Mouse (Mus musculus): ENCODE measurements around the gene Nat8f2. TPM values are rescaled to one million over a fixed set of nuclear protein-coding genes. Genes with fewer than 3 reads are reported as not detected.
"Not testable (repeated sequence)": the region's sequence is repeated elsewhere in the genome, so short reads cannot be mapped to it uniquely, and the experiment has no call there.

Nat8f2 gene
- polyA plus RNA-seq, 1 experiment = 0.02 TPM

DNA sequence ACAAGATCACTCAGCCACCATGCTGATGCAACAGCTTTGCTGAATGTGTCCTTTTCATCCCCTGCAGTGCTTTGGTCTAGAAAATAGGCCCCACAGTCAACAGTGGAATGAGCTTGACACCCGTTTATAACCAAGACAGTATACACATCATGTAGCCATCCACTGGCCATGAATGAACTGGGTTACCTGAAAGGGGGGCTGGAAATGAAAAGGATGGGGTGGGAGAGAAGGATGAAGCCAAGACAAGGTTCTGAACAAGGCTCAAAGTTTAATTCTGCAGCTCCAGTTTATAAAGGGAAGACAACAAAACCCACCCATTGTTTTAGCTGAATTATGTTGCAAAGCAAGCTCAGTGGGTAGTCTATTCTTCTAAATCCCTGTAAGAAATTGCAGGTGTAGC is 15.4 kb upstream of the Nat8f2 start:
- Histone ChIP-seq H3K4me1 (ENCODE audit: control insufficient read depth, insufficient read depth, insufficient read length) (no peaks in the 10 kb centered on the region), H3K27ac (ENCODE audit: insufficient read depth, low read length) (no peak overlapping the region), H3K27me3 (ENCODE audit: control insufficient read depth, insufficient read depth, low read length) (no peaks in the 10 kb centered on the region), H3K4me3 (ENCODE audit: extremely low read depth, insufficient read depth, insufficient read length) (no peak overlapping the region), H3K36me3 (ENCODE audit: control insufficient read depth, insufficient read depth, low read length) (no peaks in the 10 kb centered on the region)
- DNase-seq (ENCODE audit: low read depth in 1 of 2, low spot score in 2 of 2) = no peak
- 85% methylated on average over 1 of the region's 1 CpGs for WGBS
- TF ChIP-seq CTCF (IDR thresholded peaks at IDR 0.05; ENCODE audit: extremely low read depth, insufficient read depth, insufficient read length, insufficient replicate concordance) (no peak), POLR2A (IDR thresholded peaks at IDR 0.05; ENCODE audit: low read depth, low read length) (no peak)

DNA sequence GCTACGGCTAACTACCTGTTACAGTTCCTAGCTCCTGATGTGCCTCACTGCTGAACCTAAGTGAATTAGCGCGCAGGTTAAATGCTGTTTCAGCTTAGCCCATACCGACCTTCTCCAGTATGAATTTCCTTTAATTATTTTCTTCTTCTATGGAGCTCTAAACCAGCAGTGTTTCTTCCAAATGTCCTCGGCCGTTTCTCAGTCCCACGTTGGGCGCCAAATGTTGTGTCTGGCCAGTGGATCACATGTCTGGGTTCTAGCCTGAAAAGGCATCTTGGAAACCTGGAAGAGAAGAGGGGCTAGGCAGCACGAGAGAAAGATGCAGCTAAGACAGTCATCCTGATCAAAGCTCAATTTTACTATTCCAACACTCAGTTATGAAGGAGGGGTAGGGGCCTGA is 14.3 kb upstream of the Nat8f2 start:
- H3K27ac ChIP-seq (ENCODE audit: insufficient read depth, low read length); H3K36me3 ChIP-seq (ENCODE audit: control insufficient read depth, insufficient read depth, low read length); DNase-seq (ENCODE audit: low read depth in 1 of 2, low spot score in 2 of 2); H3K4me1 ChIP-seq (ENCODE audit: control insufficient read depth, insufficient read depth, insufficient read length); H3K4me3 ChIP-seq (ENCODE audit: extremely low read depth, insufficient read depth, insufficient read length); H3K27me3 ChIP-seq (ENCODE audit: control insufficient read depth, insufficient read depth, low read length): not testable (repeated sequence)
- WGBS = 89% methylated on average over 9 of the region's 9 CpGs

DNA sequence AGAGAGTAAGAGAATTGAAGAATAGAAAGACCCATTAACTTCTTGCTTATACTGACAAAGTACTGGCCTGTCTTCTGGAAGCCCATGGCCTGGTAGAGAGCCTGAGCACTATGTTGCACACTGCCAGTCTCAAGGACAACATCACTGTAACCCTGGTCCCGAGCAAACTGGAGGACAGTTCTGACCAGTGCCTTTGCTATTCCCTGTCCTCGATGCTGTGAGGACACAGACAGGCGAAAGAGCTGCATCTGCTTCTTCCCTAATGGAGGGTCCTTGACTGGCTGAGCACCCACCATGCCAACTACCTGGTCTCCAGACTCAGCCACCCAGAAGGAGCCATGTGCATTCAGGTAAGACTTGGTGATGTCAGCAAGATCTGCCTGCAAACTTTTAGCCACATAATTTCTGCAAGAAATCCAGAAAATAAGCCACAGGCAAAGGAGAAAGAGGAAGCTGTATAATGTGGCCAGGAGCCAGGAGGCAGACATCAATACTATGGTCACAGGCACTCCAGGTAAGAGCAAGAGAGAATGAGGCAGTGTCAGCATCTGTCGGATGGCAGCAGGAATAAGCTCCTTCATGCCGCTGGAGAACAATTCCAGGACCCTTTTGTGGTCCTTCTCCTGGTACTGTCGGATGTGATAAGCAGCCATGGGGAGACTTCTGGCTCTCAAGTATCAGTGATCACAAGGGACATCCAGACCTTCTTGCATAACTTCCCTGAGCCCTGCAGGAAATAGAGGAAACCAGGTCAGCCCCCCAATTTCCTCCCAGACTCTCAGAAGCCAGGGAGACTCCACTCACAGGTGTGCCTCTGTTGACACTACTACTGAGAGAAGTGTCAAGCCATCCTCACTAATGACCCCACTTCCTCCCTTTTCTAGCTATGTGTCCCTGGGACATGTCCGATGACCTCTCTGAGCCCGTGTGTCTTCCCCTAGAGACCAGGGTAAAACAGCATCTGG is 950 bp downstream of the Nat8f2 start:
- Histone ChIP-seq H3K27me3 (ENCODE audit: control insufficient read depth, insufficient read depth, low read length) (no peaks in the 10 kb centered on the region), H3K4me3 (ENCODE audit: extremely low read depth, insufficient read depth, insufficient read length) (no peak overlapping the region), H3K27ac (ENCODE audit: insufficient read depth, low read length) (no peak overlapping the region), H3K4me1 (ENCODE audit: control insufficient read depth, insufficient read depth, insufficient read length) (no peaks in the 10 kb centered on the region), H3K36me3 (ENCODE audit: control insufficient read depth, insufficient read depth, low read length) (no peaks in the 10 kb centered on the region)
- no peak for TF ChIP-seq CTCF (IDR thresholded peaks at IDR 0.05; ENCODE audit: extremely low read depth, insufficient read depth, insufficient read length, insufficient replicate concordance)
- TF ChIP-seq POLR2A (IDR thresholded peaks at IDR 0.05; ENCODE audit: low read depth, low read length) = no peak
- no peak for DNase-seq (ENCODE audit: low read depth in 1 of 2, low spot score in 2 of 2)
- 44% methylated on average over 8 of the region's 8 CpGs for WGBS

DNA sequence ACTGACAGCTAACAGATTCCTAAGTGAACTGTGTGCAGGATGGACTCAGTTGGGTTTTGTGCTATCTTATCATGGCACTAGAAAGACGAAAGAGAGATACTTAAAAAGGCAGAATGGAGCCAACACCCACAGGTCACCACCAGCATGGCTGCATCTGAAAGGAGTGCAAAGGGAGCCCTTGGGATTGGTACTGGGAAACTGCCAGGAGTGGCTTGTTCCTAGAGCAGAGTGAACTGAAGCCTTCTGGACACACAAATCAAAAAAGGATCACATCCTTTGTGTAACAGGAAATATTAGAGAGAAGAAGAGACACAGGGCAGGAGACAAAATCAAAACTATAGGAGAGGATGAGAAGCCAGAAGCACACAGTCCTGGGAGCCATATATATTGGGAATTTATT is 2.0 kb downstream of the Nat8f2 start:
- not testable (repeated sequence) for H3K27ac ChIP-seq (ENCODE audit: insufficient read depth, low read length); H3K27me3 ChIP-seq (ENCODE audit: control insufficient read depth, insufficient read depth, low read length); DNase-seq (ENCODE audit: low read depth in 1 of 2, low spot score in 2 of 2); H3K36me3 ChIP-seq (ENCODE audit: control insufficient read depth, insufficient read depth, low read length); H3K4me3 ChIP-seq (ENCODE audit: extremely low read depth, insufficient read depth, insufficient read length); H3K4me1 ChIP-seq (ENCODE audit: control insufficient read depth, insufficient read depth, insufficient read length)
- 71% methylated on average over 1 of the region's 1 CpGs for WGBS

DNA sequence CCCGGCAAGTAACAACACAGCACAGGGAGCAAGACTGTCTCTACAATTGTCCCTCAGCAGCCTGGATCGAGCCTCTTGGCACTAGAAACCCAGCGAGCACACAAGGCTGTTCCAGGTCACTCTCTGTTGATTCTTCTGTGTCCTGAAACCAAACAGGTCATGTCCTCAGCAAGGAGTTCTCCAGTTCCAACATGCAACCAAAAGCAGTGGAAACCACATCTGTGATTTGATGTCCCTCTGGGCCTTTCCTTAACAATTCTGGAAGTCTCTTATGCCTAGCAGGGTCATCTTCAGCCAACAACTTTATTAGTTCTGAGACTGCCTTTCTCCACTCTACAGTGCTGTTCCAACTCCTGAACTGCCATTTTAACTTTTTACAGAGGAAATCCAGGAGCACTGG is 2.8 kb downstream of the Nat8f2 start:
- 92% methylated on average over 3 of the region's 3 CpGs for WGBS
- H3K4me3 ChIP-seq (ENCODE audit: extremely low read depth, insufficient read depth, insufficient read length); H3K4me1 ChIP-seq (ENCODE audit: control insufficient read depth, insufficient read depth, insufficient read length); H3K27ac ChIP-seq (ENCODE audit: insufficient read depth, low read length); H3K36me3 ChIP-seq (ENCODE audit: control insufficient read depth, insufficient read depth, low read length); H3K27me3 ChIP-seq (ENCODE audit: control insufficient read depth, insufficient read depth, low read length); DNase-seq (ENCODE audit: low read depth in 1 of 2, low spot score in 2 of 2): not testable (repeated sequence)

DNA sequence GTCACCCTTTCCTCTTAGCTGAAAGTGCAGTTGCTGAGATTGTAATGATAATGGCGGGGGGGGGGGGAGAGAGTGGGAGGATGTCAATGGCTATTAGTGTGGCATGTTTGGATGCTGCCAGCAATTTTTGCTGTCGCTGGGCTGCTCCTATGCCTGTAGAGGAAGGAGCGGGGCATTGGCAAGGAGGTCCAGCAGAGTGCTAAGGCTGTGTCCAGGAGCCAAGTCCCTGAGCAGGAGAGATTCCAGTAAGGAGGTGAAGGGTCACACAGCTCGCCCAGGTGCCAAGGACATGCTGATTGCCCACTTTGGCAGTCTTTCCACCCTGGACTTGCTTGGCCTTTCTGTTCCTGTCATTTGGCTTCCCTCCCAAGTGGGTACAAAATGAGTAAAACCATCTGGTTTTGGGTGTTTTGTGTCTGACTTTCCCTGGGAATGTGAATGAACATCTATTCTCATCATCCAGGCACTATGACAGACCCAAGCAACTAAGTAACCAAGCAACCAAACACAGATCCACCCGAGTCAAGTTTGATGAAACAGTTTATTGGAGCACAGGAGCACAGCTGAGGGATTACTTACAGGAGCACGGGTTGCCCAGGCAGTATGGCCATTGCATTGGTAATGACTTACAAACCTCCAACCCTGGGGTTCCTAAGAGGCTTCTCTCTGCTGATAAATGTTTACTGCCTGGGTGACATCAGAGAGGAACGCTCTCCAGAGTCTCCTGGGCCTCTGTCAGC is 3.9 kb downstream of the Nat8f2 start:
- not testable (repeated sequence) for H3K4me3 ChIP-seq (ENCODE audit: extremely low read depth, insufficient read depth, insufficient read length); H3K27me3 ChIP-seq (ENCODE audit: control insufficient read depth, insufficient read depth, low read length); DNase-seq (ENCODE audit: low read depth in 1 of 2, low spot score in 2 of 2); H3K4me1 ChIP-seq (ENCODE audit: control insufficient read depth, insufficient read depth, insufficient read length); H3K36me3 ChIP-seq (ENCODE audit: control insufficient read depth, insufficient read depth, low read length); H3K27ac ChIP-seq (ENCODE audit: insufficient read depth, low read length)
- 76% methylated on average over 6 of the region's 7 CpGs for WGBS

DNA sequence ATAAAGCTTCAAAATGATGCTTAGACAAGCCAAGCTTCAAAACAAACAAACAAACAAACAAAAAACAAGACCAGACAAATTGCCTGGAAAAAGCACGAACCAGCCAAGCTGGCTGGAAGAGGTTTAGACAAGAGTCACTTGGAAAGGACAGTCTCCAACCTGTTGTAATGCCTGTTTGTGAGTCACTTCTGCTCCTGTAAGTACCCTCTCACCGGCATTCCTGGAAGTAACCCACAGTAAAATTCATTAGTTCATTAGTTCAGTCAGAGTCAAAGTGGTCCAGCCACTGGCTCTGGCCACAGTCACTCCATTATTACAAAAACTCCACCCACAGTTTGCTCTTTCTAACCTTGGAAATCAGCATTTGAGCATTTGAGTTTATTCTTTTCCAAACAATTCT is 5.1 kb downstream of the Nat8f2 start:
- H3K27ac ChIP-seq (ENCODE audit: insufficient read depth, low read length) = no peak overlapping the region
- DNase-seq (ENCODE audit: low read depth in 1 of 2, low spot score in 2 of 2) = no peak
- no peak for TF ChIP-seq POLR2A (IDR thresholded peaks at IDR 0.05; ENCODE audit: low read depth, low read length)
- TF ChIP-seq CTCF (IDR thresholded peaks at IDR 0.05; ENCODE audit: extremely low read depth, insufficient read depth, insufficient read length, insufficient replicate concordance) = no peak

More for the DNA sequence above, 5.1 kb downstream of the Nat8f2 start:
- Histone ChIP-seq H3K4me1 (ENCODE audit: control insufficient read depth, insufficient read depth, insufficient read length) (no peaks in the 10 kb centered on the region), H3K27me3 (ENCODE audit: control insufficient read depth, insufficient read depth, low read length) (no peaks in the 10 kb centered on the region), H3K4me3 (ENCODE audit: extremely low read depth, insufficient read depth, insufficient read length) (no peak overlapping the region), H3K36me3 (ENCODE audit: control insufficient read depth, insufficient read depth, low read length) (no peaks in the 10 kb centered on the region)
- WGBS = 87% methylated on average over 2 of the region's 2 CpGs

Data from spleen, adult 2 months (tissue).